Mouse (Mus musculus): ENCODE measurements around the gene Tmem132d. TPM values are rescaled to one million over a fixed set of nuclear protein-coding genes. Genes with fewer than 3 reads are reported as not detected.

The Tmem132d gene
- polyA plus RNA-seq, 1 experiment = not detected

GRCm38 (mm10) chr5:128392372-128392771 is 40.5 kb downstream of the Tmem132d start:
- Histone ChIP-seq H3K4me1 (ENCODE audit: control insufficient read depth, insufficient read depth, low read length) (no peaks in the 10 kb centered on the region), H3K27ac (ENCODE audit: control insufficient read depth, insufficient read depth, low read depth, low read length, poor library complexity) (no peak overlapping the region), H3K4me3 (replicated peaks; ENCODE audit: control insufficient read depth, low read depth, low read length) (no peak overlapping the region)
- TF ChIP-seq POLR2A (IDR thresholded peaks at IDR 0.05; ENCODE audit: borderline replicate concordance, control insufficient read depth, low read depth, low read length) (no peak), CTCF (IDR thresholded peaks at IDR 0.05; ENCODE audit: control insufficient read depth, insufficient read depth, low read length) (no peak)
- WGBS = 79% methylated on average over 3 of the region's 3 CpGs

GRCm38 (mm10) chr5:128389665-128390064 is 43.2 kb downstream of the Tmem132d start:
- Histone ChIP-seq H3K4me1 (ENCODE audit: control insufficient read depth, insufficient read depth, low read length) (no peaks in the 10 kb centered on the region), H3K4me3 (replicated peaks; ENCODE audit: control insufficient read depth, low read depth, low read length) (no peak overlapping the region), H3K27ac (ENCODE audit: control insufficient read depth, insufficient read depth, low read depth, low read length, poor library complexity) (no peak overlapping the region)
- 0 out of 2 replicates have a peak, but pooled peaks have one; percentile 4 for TF ChIP-seq CTCF (IDR thresholded peaks at IDR 0.05; ENCODE audit: control insufficient read depth, insufficient read depth, low read length)
- no peak for TF ChIP-seq POLR2A (IDR thresholded peaks at IDR 0.05; ENCODE audit: borderline replicate concordance, control insufficient read depth, low read depth, low read length)
- 47% methylated on average over 4 of the region's 4 CpGs for WGBS

GRCm38 (mm10) chr5:128388358-128389141 is 44.3 kb downstream of the Tmem132d start:
- 66% methylated on average over 7 of the region's 7 CpGs for WGBS

GRCm38 (mm10) chr5:128369814-128370213 is 63.1 kb downstream of the Tmem132d start:
- no peak overlapping the region for H3K27ac ChIP-seq (ENCODE audit: control insufficient read depth, insufficient read depth, low read depth, low read length, poor library complexity)
- H3K4me1 ChIP-seq (ENCODE audit: control insufficient read depth, insufficient read depth, low read length) = no peaks in the 10 kb centered on the region
- TF ChIP-seq CTCF (IDR thresholded peaks at IDR 0.05; ENCODE audit: control insufficient read depth, insufficient read depth, low read length) = no peak
- TF ChIP-seq POLR2A (IDR thresholded peaks at IDR 0.05; ENCODE audit: borderline replicate concordance, control insufficient read depth, low read depth, low read length) = no peak
- H3K4me3 ChIP-seq (replicated peaks; ENCODE audit: control insufficient read depth, low read depth, low read length) = no peak overlapping the region
- 86% methylated on average over 3 of the region's 3 CpGs for WGBS

More at GRCm38 (mm10) chr5:128388358-128389141, 44.3 kb downstream of the Tmem132d start:
- TF ChIP-seq POLR2A (IDR thresholded peaks at IDR 0.05; ENCODE audit: borderline replicate concordance, control insufficient read depth, low read depth, low read length) = no peak
- no peak for TF ChIP-seq CTCF (IDR thresholded peaks at IDR 0.05; ENCODE audit: control insufficient read depth, insufficient read depth, low read length)
- H3K4me1 ChIP-seq (ENCODE audit: control insufficient read depth, insufficient read depth, low read length) = no peaks in the 10 kb centered on the region
- no peak overlapping the region for H3K27ac ChIP-seq (ENCODE audit: control insufficient read depth, insufficient read depth, low read depth, low read length, poor library complexity)
- no peak overlapping the region for H3K4me3 ChIP-seq (replicated peaks; ENCODE audit: control insufficient read depth, low read depth, low read length)

GRCm38 (mm10) chr5:128369111-128369510 is 63.8 kb downstream of the Tmem132d start:
- TF ChIP-seq CTCF (IDR thresholded peaks at IDR 0.05; ENCODE audit: control insufficient read depth, insufficient read depth, low read length) = no peak
- TF ChIP-seq POLR2A (IDR thresholded peaks at IDR 0.05; ENCODE audit: borderline replicate concordance, control insufficient read depth, low read depth, low read length) = no peak
- no peak overlapping the region for H3K4me3 ChIP-seq (replicated peaks; ENCODE audit: control insufficient read depth, low read depth, low read length)
- WGBS = 88% methylated on average over 7 of the region's 7 CpGs
- no peak overlapping the region for H3K27ac ChIP-seq (ENCODE audit: control insufficient read depth, insufficient read depth, low read depth, low read length, poor library complexity)
- no peaks in the 10 kb centered on the region for H3K4me1 ChIP-seq (ENCODE audit: control insufficient read depth, insufficient read depth, low read length)

- Histone ChIP-seq H3K4me1 (ENCODE audit: control insufficient read depth, insufficient read depth, low read length) (no peaks in the 10 kb centered on the region), H3K4me3 (replicated peaks; ENCODE audit: control insufficient read depth, low read depth, low read length) (no peak overlapping the region), H3K27ac (ENCODE audit: control insufficient read depth, insufficient read depth, low read depth, low read length, poor library complexity) (no peak overlapping the region)
- WGBS = 75% methylated on average over 3 of the region's 3 CpGs
- TF ChIP-seq CTCF (IDR thresholded peaks at IDR 0.05; ENCODE audit: control insufficient read depth, insufficient read depth, low read length) (no peak), POLR2A (IDR thresholded peaks at IDR 0.05; ENCODE audit: borderline replicate concordance, control insufficient read depth, low read depth, low read length) (no peak)
These were observed 67.5 kb downstream of the Tmem132d start for GRCm38 (mm10) chr5:128365261-128365985.

GRCm38 (mm10) chr5:128360946-128361675 is 71.8 kb downstream of the Tmem132d start:
- Histone ChIP-seq H3K4me3 (replicated peaks; ENCODE audit: control insufficient read depth, low read depth, low read length) (no peak overlapping the region), H3K27ac (ENCODE audit: control insufficient read depth, insufficient read depth, low read depth, low read length, poor library complexity) (no peak overlapping the region), H3K4me1 (ENCODE audit: control insufficient read depth, insufficient read depth, low read length) (no peaks in the 10 kb centered on the region)
- WGBS = 63% methylated on average over 23 of the region's 23 CpGs
- no peak for TF ChIP-seq POLR2A (IDR thresholded peaks at IDR 0.05; ENCODE audit: borderline replicate concordance, control insufficient read depth, low read depth, low read length)
- no peak for TF ChIP-seq CTCF (IDR thresholded peaks at IDR 0.05; ENCODE audit: control insufficient read depth, insufficient read depth, low read length)

GRCm38 (mm10) chr5:128348835-128349234 is 84.0 kb downstream of the Tmem132d start:
- TF ChIP-seq CTCF (IDR thresholded peaks at IDR 0.05; ENCODE audit: control insufficient read depth, insufficient read depth, low read length) (no peak), POLR2A (IDR thresholded peaks at IDR 0.05; ENCODE audit: borderline replicate concordance, control insufficient read depth, low read depth, low read length) (no peak)
- 50% methylated on average over 2 of the region's 2 CpGs for WGBS
- no peak overlapping the region for H3K4me3 ChIP-seq (replicated peaks; ENCODE audit: control insufficient read depth, low read depth, low read length)
- H3K27ac ChIP-seq (ENCODE audit: control insufficient read depth, insufficient read depth, low read depth, low read length, poor library complexity) = no peak overlapping the region
- no peaks in the 10 kb centered on the region for H3K4me1 ChIP-seq (ENCODE audit: control insufficient read depth, insufficient read depth, low read length)
